Mouse (Mus musculus) ES-Bruce4 (cell line): ENCODE results near the gene Klk13.

Experiments
- CTCF ChIP-seq: IDR thresholded peaks from one replicate; pipeline ENCODE4 v1.8.1; 2011; ENCODE audit warnings: low read depth, low read length
- EP300 ChIP-seq: IDR thresholded peaks from 2 replicates; pipeline ENCODE4 v1.6.1; 2011; ENCODE audit warnings: low read depth, low read length; ENCODE audit not compliant: insufficient read depth
- POLR2A ChIP-seq: IDR thresholded peaks from one replicate; pipeline ENCODE4 v1.8.1; 2011; ENCODE audit warnings: low read length; ENCODE audit not compliant: insufficient read depth

DNA sequence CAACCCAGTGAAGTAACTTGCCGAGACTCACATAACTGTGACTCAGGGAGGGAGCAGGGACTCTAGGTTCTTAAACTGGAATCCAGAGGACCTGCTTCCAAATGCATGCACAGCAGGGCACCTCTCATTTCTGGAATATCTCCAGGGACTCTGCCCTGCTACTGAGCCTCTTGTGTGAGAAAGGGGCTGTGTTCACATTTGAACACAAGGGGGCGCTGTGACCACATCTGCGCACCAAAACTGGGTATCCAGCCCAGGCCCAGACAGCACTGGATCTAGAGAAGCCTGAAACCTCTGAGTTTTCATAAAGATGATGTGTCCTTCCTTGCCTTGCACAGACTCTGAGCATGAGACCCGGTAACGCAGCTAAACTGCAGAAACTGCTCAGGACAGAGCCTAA, 31.4 kb upstream of the Klk13 start:
- TF ChIP-seq POLR2A, result no peak
- peak; percentile 98 for TF ChIP-seq CTCF
- TF ChIP-seq EP300, result no peak
